Mouse (Mus musculus) adrenal gland, postnatal 14 days (tissue): ENCODE measurements at regions not wholly inside any gene's neighbourhood (a gene's known extent, or its start where the extent isn't known, plus 50 kb on each side); places are given as distances from the start of the nearest gene placed in this dataset.
A peak's percentile ranks its signal among the peaks of the same experiment; 100 is the strongest.

ENCODE experiments used
- DNase-seq: peaks from one replicate; pipeline ENCODE4 v3.0.0; 2021; ENCODE audit warnings: mixed read lengths

- no peak for DNase-seq
Measured at GRCm38 (mm10) chr6:81733527-81733926, 189.9 kb upstream of the Gcfc2 start.

GRCm38 (mm10) chr6:81738466-81738865 lies 185.0 kb upstream of the Gcfc2 start:
- no peak for DNase-seq

- no peak for DNase-seq
Measured at GRCm38 (mm10) chr6:81749681-81750080, 173.8 kb upstream of the Gcfc2 start.

- DNase-seq, result no peak
Measured at GRCm38 (mm10) chr6:81751631-81752030, 171.8 kb upstream of the Gcfc2 start.

- DNase-seq, result no peak
Measured at GRCm38 (mm10) chr6:81756242-81756641, 167.2 kb upstream of the Gcfc2 start.

GRCm38 (mm10) chr6:81758876-81759275 lies 164.6 kb upstream of the Gcfc2 start:
- no peak for DNase-seq

- no peak for DNase-seq
Measured at GRCm38 (mm10) chr6:81760181-81760580, 163.3 kb upstream of the Gcfc2 start.

GRCm38 (mm10) chr6:81765831-81766230 lies 157.6 kb upstream of the Gcfc2 start:
- DNase-seq, result no peak

GRCm38 (mm10) chr6:81766800-81767199 lies 156.7 kb upstream of the Gcfc2 start:
- DNase-seq, result no peak

GRCm38 (mm10) chr6:81768669-81769537 lies 154.6 kb upstream of the Gcfc2 start:
- DNase-seq, result peak; percentile 26

GRCm38 (mm10) chr6:81770301-81770700 lies 153.2 kb upstream of the Gcfc2 start:
- DNase-seq, result no peak

GRCm38 (mm10) chr6:81771862-81772261 lies 151.6 kb upstream of the Gcfc2 start:
- no peak for DNase-seq

GRCm38 (mm10) chr6:81782131-81782530 lies 141.3 kb upstream of the Gcfc2 start:
- no peak for DNase-seq

GRCm38 (mm10) chr6:81782815-81783435 lies 140.5 kb upstream of the Gcfc2 start:
- DNase-seq, result no peak

GRCm38 (mm10) chr6:81795281-81795680 lies 128.2 kb upstream of the Gcfc2 start:
- DNase-seq, result no peak

GRCm38 (mm10) chr6:81800822-81801221 lies 122.6 kb upstream of the Gcfc2 start:
- no peak for DNase-seq

GRCm38 (mm10) chr6:81801804-81802203 lies 121.7 kb upstream of the Gcfc2 start:
- no peak for DNase-seq

- DNase-seq, result no peak
Measured at GRCm38 (mm10) chr6:81805942-81806341, 117.5 kb upstream of the Gcfc2 start.

- no peak for DNase-seq
Measured at GRCm38 (mm10) chr6:81808712-81809111, 114.8 kb upstream of the Gcfc2 start.

- peak; percentile 29 for DNase-seq
Measured at GRCm38 (mm10) chr6:81815248-81815961, 108.1 kb upstream of the Gcfc2 start.

- DNase-seq, result no peak
Measured at GRCm38 (mm10) chr6:81815962-81816338, 107.5 kb upstream of the Gcfc2 start.

GRCm38 (mm10) chr6:81817050-81817827 lies 106.2 kb upstream of the Gcfc2 start:
- DNase-seq, result peak; percentile 66
